Mouse (Mus musculus): Measurements from ENCODE around the gene Mxd4. TPM values are rescaled to one million over a fixed set of nuclear protein-coding genes. Genes with fewer than 3 reads are reported as not detected.

Gene Mxd4
- polyA plus RNA-seq, 1 experiment from 2014 or later, result 40.5 TPM

GRCm38 (mm10) chr5:34182486-34182885 lies 5.0 kb downstream of the Mxd4 start:
- no peak for ATAC-seq (replicated peaks)
- Histone ChIP-seq H3K27ac (replicated peaks) (no peak overlapping the region), H3K4me1 (peaks cover 37% of the 10 kb centered on the region), H3K9me3 (no peaks in the 10 kb centered on the region), H3K4me2 (replicated peaks) (no peak overlapping the region), H3K9ac (replicated peaks) (no peak overlapping the region), H3K4me3 (no peak overlapping the region), H3K27me3 (no peaks in the 10 kb centered on the region), H3K36me3 (peaks cover 23% of the 10 kb centered on the region)
- 65% methylated on average over 3 of the region's 3 CpGs for WGBS

DNA sequence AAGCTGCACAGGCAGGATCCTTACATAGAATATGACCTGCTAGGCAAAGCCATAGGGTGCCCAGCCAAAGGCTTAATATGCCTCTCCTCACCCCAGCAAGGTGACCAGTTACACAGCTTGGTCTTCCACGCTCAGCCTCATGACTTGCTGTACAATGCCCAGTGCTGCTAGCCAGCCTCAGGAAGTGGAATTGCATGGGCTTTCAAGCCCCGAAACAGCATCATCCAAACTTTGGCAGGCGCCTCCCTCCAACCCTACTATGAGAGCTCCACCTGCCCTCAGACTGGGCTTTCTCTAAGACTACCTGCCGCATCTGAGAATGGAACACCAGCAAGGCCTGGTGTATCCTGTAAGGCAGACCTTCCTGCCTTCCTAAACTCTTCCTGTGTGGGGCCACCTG lies 9.7 kb downstream of the Mxd4 start:
- no peak for ATAC-seq (replicated peaks)
- no peaks in the 10 kb centered on the region for H3K27me3 ChIP-seq
- WGBS, result 89% methylated on average over 4 of the region's 4 CpGs
- H3K4me2 ChIP-seq (replicated peaks), result no peak overlapping the region
- H3K9me3 ChIP-seq, result no peaks in the 10 kb centered on the region
- H3K27ac ChIP-seq (replicated peaks), result no peak overlapping the region
- H3K4me1 ChIP-seq, result no peaks in the 10 kb centered on the region
- H3K9ac ChIP-seq (replicated peaks), result no peak overlapping the region
- H3K36me3 ChIP-seq, result peaks cover 63% of the 10 kb centered on the region
- no peak overlapping the region for H3K4me3 ChIP-seq

DNA sequence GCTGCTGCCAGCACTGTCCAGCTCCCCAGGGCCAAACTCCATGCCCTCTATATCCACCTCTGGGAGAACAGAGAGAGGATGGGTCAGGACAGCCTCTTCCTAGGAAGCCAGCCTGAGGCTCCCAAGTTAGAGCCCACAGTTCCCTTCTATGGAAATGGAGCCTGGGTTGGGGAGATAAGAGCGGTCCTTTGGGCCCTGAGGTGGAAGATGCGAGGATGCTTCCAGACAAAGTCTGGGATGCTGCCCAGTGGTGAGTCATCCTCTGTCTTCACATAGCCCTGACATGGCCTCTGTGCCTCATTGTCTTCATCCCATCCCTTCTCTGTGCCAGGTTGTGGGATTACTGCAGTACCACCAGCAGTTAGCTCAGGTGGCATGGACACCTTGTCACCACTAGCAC lies 10.4 kb downstream of the Mxd4 start:
- ATAC-seq (replicated peaks), result no peak
- H3K4me1 ChIP-seq, result no peaks in the 10 kb centered on the region
- H3K27me3 ChIP-seq, result no peaks in the 10 kb centered on the region
- no peak overlapping the region for H3K27ac ChIP-seq (replicated peaks)
- no peaks in the 10 kb centered on the region for H3K9me3 ChIP-seq
- H3K4me3 ChIP-seq, result no peak overlapping the region
- peaks cover 65% of the 10 kb centered on the region for H3K36me3 ChIP-seq
- 94% methylated on average over 2 of the region's 2 CpGs for WGBS
- no peak overlapping the region for H3K9ac ChIP-seq (replicated peaks)
- no peak overlapping the region for H3K4me2 ChIP-seq (replicated peaks)

DNA sequence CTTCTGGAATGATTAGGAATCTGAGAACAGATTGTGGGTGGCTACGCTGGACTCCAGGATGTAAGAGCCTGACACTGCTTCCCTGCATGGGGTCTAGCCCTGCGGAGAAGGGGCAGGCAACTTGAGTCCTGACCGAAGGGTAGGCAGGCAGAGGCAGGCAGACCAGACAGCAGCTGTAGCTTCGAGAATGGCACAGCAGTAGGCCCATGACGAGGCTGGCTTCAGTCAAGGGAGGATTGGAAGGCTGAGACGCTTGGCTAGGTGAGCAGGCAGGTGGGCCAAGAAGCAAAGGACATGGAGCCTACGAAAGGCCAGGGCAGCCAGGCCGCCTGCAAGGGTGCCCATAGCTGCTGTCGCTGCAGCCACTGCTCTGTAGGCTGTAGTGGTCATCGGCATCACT lies 10.8 kb downstream of the Mxd4 start:
- Histone ChIP-seq H3K9ac (replicated peaks) (no peak overlapping the region), H3K4me2 (replicated peaks) (no peak overlapping the region), H3K27ac (replicated peaks) (no peak overlapping the region), H3K27me3 (no peaks in the 10 kb centered on the region), H3K36me3 (peaks cover 65% of the 10 kb centered on the region), H3K4me3 (no peak overlapping the region), H3K9me3 (no peaks in the 10 kb centered on the region), H3K4me1 (no peaks in the 10 kb centered on the region)
- 65% methylated on average over 10 of the region's 10 CpGs for whole genome bisulfite sequencing
- ATAC-seq (replicated peaks), result no peak

DNA sequence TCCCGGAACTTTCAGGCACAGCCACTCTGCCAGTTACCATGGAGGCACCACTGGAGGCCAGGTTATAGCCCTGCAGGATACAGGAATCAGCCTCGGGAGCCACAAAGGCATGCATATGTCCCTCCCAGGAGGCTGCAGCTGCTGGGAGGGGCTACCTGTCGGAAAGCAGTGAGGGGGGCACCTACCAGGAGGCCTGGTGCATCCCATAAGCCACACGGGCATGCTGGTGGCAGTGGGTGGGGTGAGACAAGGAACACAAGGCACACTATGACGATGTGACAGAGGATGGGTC lies 12.2 kb downstream of the Mxd4 start:
- Histone ChIP-seq H3K4me1 (no peaks in the 10 kb centered on the region), H3K4me2 (replicated peaks) (no peak overlapping the region), H3K36me3 (peaks cover 56% of the 10 kb centered on the region), H3K9me3 (no peaks in the 10 kb centered on the region), H3K27ac (replicated peaks) (no peak overlapping the region), H3K9ac (replicated peaks) (no peak overlapping the region), H3K4me3 (no peak overlapping the region), H3K27me3 (no peaks in the 10 kb centered on the region)
- ATAC-seq (replicated peaks), result no peak
- WGBS, result 20% methylated on average over 5 of the region's 5 CpGs

- Histone ChIP-seq H3K27me3 (no peaks in the 10 kb centered on the region), H3K4me3 (no peak overlapping the region), H3K9ac (replicated peaks) (no peak overlapping the region), H3K36me3 (peaks cover 56% of the 10 kb centered on the region), H3K4me1 (peaks cover 3% of the 10 kb centered on the region), H3K4me2 (replicated peaks) (no peak overlapping the region), H3K9me3 (no peaks in the 10 kb centered on the region), H3K27ac (replicated peaks) (no peak overlapping the region)
- WGBS, result 75% methylated on average over 5 of the region's 5 CpGs
- no peak for ATAC-seq (replicated peaks)
These were observed 12.7 kb downstream of the Mxd4 start for GRCm38 (mm10) chr5:34174550-34175402.

DNA sequence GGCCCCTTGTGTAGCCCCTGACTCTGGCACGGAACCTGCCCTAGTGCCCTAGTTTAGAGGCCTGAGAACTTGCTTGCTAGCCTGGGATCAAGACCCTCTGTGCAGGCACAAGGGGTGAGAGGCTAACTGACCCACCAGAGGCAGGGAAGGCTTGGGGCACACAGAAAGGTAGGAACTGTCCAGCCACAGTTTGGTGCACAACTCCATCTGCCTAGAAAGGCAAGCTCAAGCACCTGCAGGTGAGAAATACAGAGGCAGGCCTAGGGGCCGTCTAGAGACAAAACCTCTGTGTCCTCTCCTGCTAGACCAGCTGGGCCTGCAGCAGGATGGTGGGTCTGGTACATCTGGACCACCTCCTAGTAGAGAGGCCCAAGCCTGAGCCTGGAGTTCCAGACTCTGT lies 13.5 kb downstream of the Mxd4 start:
- Histone ChIP-seq H3K9me3 (no peaks in the 10 kb centered on the region), H3K36me3 (peaks cover 55% of the 10 kb centered on the region), H3K27ac (replicated peaks) (no peak overlapping the region), H3K9ac (replicated peaks) (no peak overlapping the region), H3K4me3 (no peak overlapping the region), H3K27me3 (no peaks in the 10 kb centered on the region), H3K4me2 (replicated peaks) (no peak overlapping the region), H3K4me1 (peaks cover 5% of the 10 kb centered on the region)
- WGBS, result 86% methylated on average over 2 of the region's 2 CpGs
- ATAC-seq (replicated peaks), result no peak

DNA sequence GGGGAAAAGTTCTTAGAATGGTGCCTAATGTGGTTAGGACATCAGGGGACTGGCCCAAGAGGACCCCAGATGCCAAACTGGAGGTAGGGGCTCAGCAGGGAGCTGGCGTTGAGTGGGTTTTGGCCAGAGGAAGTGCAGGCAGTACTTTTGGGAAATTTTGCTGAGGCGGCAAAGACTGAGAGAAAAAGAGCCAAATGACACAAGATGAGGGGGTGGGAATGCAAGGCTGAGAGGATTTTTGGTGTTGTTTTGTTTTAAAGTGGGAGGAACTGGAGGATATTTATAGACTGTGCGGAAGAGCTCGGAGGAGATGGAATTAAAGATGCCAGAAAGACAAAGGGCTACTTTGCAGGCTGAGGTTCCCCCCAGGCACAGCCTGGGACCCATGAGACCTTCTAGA lies 16.8 kb downstream of the Mxd4 start:
- no peak overlapping the region for H3K9ac ChIP-seq (replicated peaks)
- H3K4me1 ChIP-seq, result peaks cover 24% of the 10 kb centered on the region
- WGBS, result 86% methylated on average over 4 of the region's 4 CpGs
- no peaks in the 10 kb centered on the region for H3K9me3 ChIP-seq
- H3K4me2 ChIP-seq (replicated peaks), result no peak overlapping the region
- H3K27ac ChIP-seq (replicated peaks), result no peak overlapping the region
- ATAC-seq (replicated peaks), result no peak
- H3K4me3 ChIP-seq, result no peak overlapping the region
- no peaks in the 10 kb centered on the region for H3K27me3 ChIP-seq
- peaks cover 27% of the 10 kb centered on the region for H3K36me3 ChIP-seq

DNA sequence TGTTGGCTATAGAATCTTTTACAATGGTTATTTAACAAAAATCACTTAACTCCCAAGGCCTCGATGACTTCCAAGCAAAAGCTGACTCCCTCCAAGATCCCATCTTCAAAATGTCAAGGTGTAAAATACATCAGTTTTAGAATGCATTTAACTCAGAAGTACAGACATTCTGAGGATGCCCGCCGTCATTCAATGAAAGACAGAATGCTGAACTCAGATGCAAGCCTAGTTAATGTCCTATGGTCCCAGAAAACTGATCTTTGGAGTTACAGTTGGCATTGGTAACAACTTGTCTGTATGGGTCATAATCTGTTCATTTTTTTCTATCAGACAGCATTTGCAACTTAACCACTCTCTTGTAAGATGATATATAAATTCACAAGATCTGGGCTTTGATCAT lies 17.6 kb downstream of the Mxd4 start:
- Histone ChIP-seq H3K4me1 (peaks cover 29% of the 10 kb centered on the region), H3K4me2 (replicated peaks) (peak overlapping the region; percentile 69), H3K4me3 (peak overlapping the region; percentile 86), H3K36me3 (peaks cover 19% of the 10 kb centered on the region), H3K9ac (replicated peaks) (peak overlapping the region; percentile 87), H3K27me3 (no peaks in the 10 kb centered on the region), H3K9me3 (no peaks in the 10 kb centered on the region), H3K27ac (replicated peaks) (peak overlapping the region; percentile 93)
- no peak for ATAC-seq (replicated peaks)
- 83% methylated on average over 3 of the region's 3 CpGs for WGBS

GRCm38 (mm10) chr5:34168950-34169891 lies 18.3 kb downstream of the Mxd4 start, which contains the start of the genes Poln and Haus3:
Poln (minus strand) TSS chr5:34169448.
Haus3 (minus strand) TSS chr5:34169527.
- peak; percentile 100 for ATAC-seq (replicated peaks)

GRCm38 (mm10) chr5:34167857-34168256 lies 19.7 kb downstream of the Mxd4 start:
- ATAC-seq (replicated peaks), result no peak
- Histone ChIP-seq H3K27ac (replicated peaks) (no peak overlapping the region), H3K4me2 (replicated peaks) (no peak overlapping the region), H3K36me3 (peaks cover 6% of the 10 kb centered on the region; the same call in 1 of the 2 replicates), H3K4me3 (0 out of 2 replicates have a peak overlapping the region, but pooled peaks have one; percentile 4), H3K4me1 (peaks cover 35% of the 10 kb centered on the region), H3K27me3 (no peaks in the 10 kb centered on the region), H3K9me3 (no peaks in the 10 kb centered on the region), H3K9ac (replicated peaks) (no peak overlapping the region)
- 85% methylated on average over 4 of the region's 4 CpGs for WGBS

More at GRCm38 (mm10) chr5:34168950-34169891, 18.3 kb downstream of the Mxd4 start, which contains the start of the genes Poln and Haus3:
- H3K4me1 ChIP-seq, result peaks cover 35% of the 10 kb centered on the region
- no peaks in the 10 kb centered on the region for H3K27me3 ChIP-seq
- peak within 1 kb of the TSS; percentile 87 for H3K9ac ChIP-seq (replicated peaks)
- H3K9me3 ChIP-seq, result no peaks in the 10 kb centered on the region
- peak within 1 kb of the TSS; percentile 69 for H3K4me2 ChIP-seq (replicated peaks)
- under 1% methylated on average over 57 of the region's 57 CpGs for WGBS
- H3K36me3 ChIP-seq, result peaks cover 11% of the 10 kb centered on the region
- H3K27ac ChIP-seq (replicated peaks), result peak within 1 kb of the TSS; percentile 93
- H3K4me3 ChIP-seq, result peak within 1 kb of the TSS; percentile 86

DNA sequence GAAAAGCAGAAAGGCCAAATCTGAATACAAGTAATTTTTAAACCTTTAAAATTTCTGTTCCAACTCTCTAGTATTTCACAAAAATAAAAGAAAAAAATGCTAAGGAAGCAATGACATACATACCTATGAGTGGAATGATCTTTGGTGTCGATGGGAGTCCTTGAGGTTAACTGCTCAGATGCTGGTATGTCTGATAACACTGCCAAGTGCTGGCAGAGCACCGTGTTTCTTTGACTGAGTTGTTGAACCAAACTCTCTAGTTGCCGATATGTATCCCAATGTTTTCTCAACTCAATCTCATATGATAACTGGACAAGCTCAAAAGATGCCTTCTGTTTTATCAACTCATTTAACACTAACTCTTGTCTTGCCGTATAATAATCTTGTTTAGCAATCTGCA lies 21.7 kb downstream of the Mxd4 start:
- WGBS, result 85% methylated on average over 4 of the region's 4 CpGs
- ATAC-seq (replicated peaks), result no peak
- no peak overlapping the region for H3K4me2 ChIP-seq (replicated peaks)

More for the DNA sequence above, 21.7 kb downstream of the Mxd4 start:
- H3K27me3 ChIP-seq, result no peaks in the 10 kb centered on the region
- H3K4me1 ChIP-seq, result peaks cover 35% of the 10 kb centered on the region
- peaks cover 8% of the 10 kb centered on the region; the same call in 1 of the 2 replicates for H3K36me3 ChIP-seq
- no peak overlapping the region for H3K4me3 ChIP-seq
- no peaks in the 10 kb centered on the region for H3K9me3 ChIP-seq
- H3K27ac ChIP-seq (replicated peaks), result no peak overlapping the region
- no peak overlapping the region for H3K9ac ChIP-seq (replicated peaks)
